Mouse (Mus musculus): ENCODE measurements around the gene Tas2r130.
"Not testable (repeated sequence)": the region's sequence is repeated elsewhere in the genome, so short reads cannot be mapped to it uniquely, and the experiment has no call there.

The Tas2r130 gene

GRCm38 (mm10) chr6:131630812-131631211, at the start of gene Tas2r130:
Tas2r130 (minus strand) TSS chr6:131630912.
- no peak for DNase-seq (ENCODE audit: low read depth, low spot score)

- DNase-seq (ENCODE audit: low read depth, low spot score) = no peak
Measured at GRCm38 (mm10) chr6:131678786-131679185, 48.1 kb upstream of the Tas2r130 start, which contains the start of gene Tas2r106. Tas2r106 (minus strand) TSS chr6:131678886.

DNA sequence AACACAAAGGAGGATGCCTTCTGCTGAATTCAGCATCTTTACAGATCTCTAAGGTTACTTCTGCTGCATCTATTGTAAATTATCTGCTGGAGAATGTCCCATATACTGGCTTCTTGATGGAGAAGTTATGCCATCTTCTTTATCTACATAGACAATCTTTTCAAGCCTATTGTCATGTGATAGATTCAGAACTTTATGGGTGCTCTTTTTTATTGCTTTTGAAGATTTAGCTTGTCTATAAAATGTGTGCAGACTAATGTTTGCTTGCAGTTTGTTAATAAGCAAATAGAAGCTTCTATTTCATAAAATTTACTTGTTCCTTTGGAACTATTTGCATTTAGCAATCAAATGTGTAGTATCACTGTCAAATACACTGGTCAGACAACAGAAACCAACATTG, 29.3 kb upstream of the Tas2r130 start, which contains the start of gene Tas2r107:
Gene Tas2r107, minus strand, starts transcription at position 101 of the 400 bp plus-strand sequence.
- DNase-seq (ENCODE audit: low read depth, low spot score) = no peak

DNA sequence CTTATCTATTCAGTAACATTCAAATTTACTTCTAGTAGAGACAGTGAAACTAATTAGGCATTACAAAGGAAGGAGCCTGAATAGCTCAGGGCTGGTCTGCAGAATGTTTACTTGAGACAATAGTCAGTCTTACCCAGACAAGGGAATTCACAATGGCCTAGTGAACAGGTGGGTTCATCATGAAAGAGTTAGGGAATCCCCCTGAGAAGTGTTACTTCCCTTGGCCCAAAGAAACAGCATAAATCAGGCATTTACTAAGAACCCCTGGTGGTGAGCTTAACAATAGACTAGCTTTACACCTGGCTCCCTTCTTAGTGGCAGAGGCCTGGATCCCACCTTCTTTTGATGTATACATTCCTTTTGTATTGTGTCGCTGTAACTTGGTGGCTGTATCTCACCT, 20.8 kb downstream of the Tas2r130 start:
- DNase-seq (ENCODE audit: low read depth, low spot score) = not testable (repeated sequence)

DNA sequence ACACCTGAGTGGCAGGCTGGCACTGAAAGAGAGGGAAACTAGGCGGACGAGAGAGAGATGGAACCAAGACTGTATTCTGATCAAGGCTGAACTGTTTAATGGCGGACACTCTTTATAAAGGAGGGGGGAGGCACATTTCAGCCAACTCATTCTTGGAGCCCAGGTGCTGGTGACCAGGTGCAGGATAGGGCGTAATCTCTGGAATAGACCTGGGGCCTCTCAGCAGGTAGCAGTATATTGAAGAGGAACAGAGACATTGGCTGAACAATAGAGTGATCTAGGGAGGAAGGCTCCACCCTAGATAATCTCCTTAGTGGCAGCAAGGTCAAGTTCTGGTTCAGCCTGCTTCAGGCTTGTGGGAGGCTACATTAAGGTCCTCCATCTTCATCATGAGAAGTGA, 25.9 kb downstream of the Tas2r130 start:
- no peak for DNase-seq (ENCODE audit: low read depth, low spot score)

Measured in A20 (cell line).